Mouse (Mus musculus) hindbrain, embryonic 14.5 days (tissue): ENCODE results near the gene Gm21083. TPM values are rescaled to one million over a fixed set of nuclear protein-coding genes. Genes with fewer than 3 reads are reported as not detected.
"Not testable (repeated sequence)": the region's sequence is repeated elsewhere in the genome, so short reads cannot be mapped to it uniquely, and the experiment has no call there.

Experiments
- ATAC-seq: fragments of 200-750 bp; cut with Nextera tagmentation; 2 replicates; pipeline ENCODE4 v1.8.0; 2017; ENCODE audit warnings: moderate number of reproducible peaks, mild to moderate bottlenecking, moderate TSS enrichment, moderate library complexity; ENCODE audit not compliant: low FRiP score
- DNase-seq: peaks from one replicate; pipeline ENCODE4 v3.0.0-alpha.2; 2015; ENCODE audit warnings: low spot score
- H3K27ac ChIP-seq: fragments of 300-500 bp; sonication (generic); 2 replicates; pipeline ENCODE4 v1.5.1; 2014; ENCODE audit warnings: mild to moderate bottlenecking, moderate library complexity
- H3K27me3 ChIP-seq: fragments of 300-500 bp; sonication (generic); 2 replicates; pipeline ENCODE4 v1.6.1; 2014; ENCODE audit warnings: mild to moderate bottlenecking, low read length, mixed read lengths; ENCODE audit not compliant: control insufficient read depth, insufficient read depth
- H3K36me3 ChIP-seq: fragments of 300-500 bp; sonication (generic); replicated peaks from 2 replicates; pipeline ENCODE4 v1.6.1; 2014; ENCODE audit not compliant: control insufficient read depth, insufficient read depth
- H3K4me1 ChIP-seq: fragments of 300-500 bp; sonication (generic); replicated peaks from 2 replicates; pipeline ENCODE4 v1.6.1; 2014; ENCODE audit warnings: antibody characterized with exemption, low read length, mixed read lengths; ENCODE audit not compliant: control insufficient read depth, insufficient read depth
- H3K4me2 ChIP-seq: fragments of 300-500 bp; sonication (generic); replicated peaks from 2 replicates; pipeline ENCODE4 v1.6.1; 2014; ENCODE audit warnings: mild to moderate bottlenecking, moderate library complexity
- H3K4me3 ChIP-seq: fragments of 300-500 bp; sonication (generic); replicated peaks from 2 replicates; pipeline ENCODE4 v1.5.1; 2014; ENCODE audit warnings: mild to moderate bottlenecking, low read length
- H3K9ac ChIP-seq: fragments of 300-500 bp; sonication (generic); 2 replicates; pipeline ENCODE4 v1.6.1; 2014
- H3K9me3 ChIP-seq: fragments of 300-500 bp; sonication (generic); 2 replicates; pipeline ENCODE4 v1.6.1; 2016; ENCODE audit warnings: low read length; ENCODE audit not compliant: control insufficient read depth
- WGBS: fragments of 180-500 bp; shearing (Covaris S2); extraction: QIAGEN DNeasy Blood & Tissue Kit; methylation state at CpG from one replicate; pipeline ENCODE4 v1.1.7; 2014; 5-methylcytosine and 5-hydroxymethylcytosine counted together
- polyA plus RNA-seq: library from polyadenylated mRNA; unstranded; fragments of >200 nt; fragmentation: Nextera tagmentation; extraction: Ambion mirVana; gene quantifications from 2 replicates; pipeline ENCODE4 v1.2.1, GENCODE M21; 2014

Gm21083 gene
- polyA plus RNA-seq, result not detected in 2 replicates

DNA sequence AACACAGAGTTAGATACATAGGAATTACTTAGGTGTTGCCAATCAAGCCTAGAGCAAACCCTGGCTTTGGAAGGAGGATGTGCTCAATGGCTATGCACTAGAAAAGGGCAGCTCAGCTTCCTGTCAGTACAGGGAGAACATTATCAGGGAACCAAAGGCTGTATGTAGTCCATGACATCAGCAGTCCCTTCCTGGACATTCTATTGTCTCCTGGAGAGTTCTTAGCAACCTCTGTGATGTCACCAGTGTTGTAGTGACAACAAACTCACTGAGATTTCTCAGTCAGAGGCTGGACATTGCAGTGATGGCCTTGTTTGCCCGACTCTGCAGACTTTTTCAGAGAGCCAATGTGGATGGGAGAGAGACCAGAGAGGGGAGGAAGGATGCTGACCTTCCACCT is at the start of gene Gm21083:
Gm21083 (plus strand) TSS at position 301 of the 400 bp plus-strand sequence.
- H3K27me3 ChIP-seq, H3K4me2 ChIP-seq, DNase-seq, ATAC-seq, H3K27ac ChIP-seq, H3K9ac ChIP-seq, H3K9me3 ChIP-seq, H3K4me3 ChIP-seq, H3K4me1 ChIP-seq, H3K36me3 ChIP-seq: not testable (repeated sequence)
- WGBS, result no CpG with 5 or more reads among the region's 1 CpGs

DNA sequence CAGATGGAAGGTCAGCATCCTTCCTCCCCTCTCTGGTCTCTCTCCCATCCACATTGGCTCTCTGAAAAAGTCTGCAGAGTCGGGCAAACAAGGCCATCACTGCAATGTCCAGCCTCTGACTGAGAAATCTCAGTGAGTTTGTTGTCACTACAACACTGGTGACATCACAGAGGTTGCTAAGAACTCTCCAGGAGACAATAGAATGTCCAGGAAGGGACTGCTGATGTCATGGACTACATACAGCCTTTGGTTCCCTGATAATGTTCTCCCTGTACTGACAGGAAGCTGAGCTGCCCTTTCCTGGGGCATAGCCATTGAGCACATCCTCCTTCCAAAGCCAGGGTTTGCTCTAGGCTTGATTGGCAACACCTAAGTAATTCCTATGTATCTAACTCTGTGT is 48.0 kb upstream of the Gm21083 start, which contains the start of gene Gm21190:
Gm21190 (minus strand) TSS at position 101 of the 400 bp plus-strand sequence.
- not testable (repeated sequence) for H3K4me2 ChIP-seq, H3K4me3 ChIP-seq, ATAC-seq, H3K4me1 ChIP-seq, H3K27ac ChIP-seq, DNase-seq, H3K27me3 ChIP-seq, H3K36me3 ChIP-seq, H3K9ac ChIP-seq
- WGBS, result no CpG with 5 or more reads among the region's 1 CpGs
- peaks cover 25% of the 10 kb centered on the region for H3K9me3 ChIP-seq

DNA sequence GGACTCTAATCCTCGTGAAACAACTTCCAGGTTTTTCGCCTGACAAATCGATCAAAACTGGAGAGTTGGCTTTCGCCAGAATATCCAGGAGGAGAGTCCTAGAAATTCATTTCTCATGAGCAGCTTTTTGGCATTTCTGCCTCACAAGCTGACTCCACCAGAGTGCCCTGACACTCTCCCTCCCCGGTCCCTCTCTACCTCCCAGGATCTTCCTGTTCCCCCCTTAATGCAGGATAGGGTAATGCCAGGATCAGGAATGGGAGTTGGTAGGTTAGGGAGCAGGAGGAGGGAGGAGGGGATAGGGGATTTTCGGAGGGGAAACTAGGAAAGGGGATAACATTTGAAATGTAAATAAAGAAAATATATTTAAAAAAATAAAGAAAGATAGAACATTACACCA is 28.5 kb upstream of the Gm21083 start:
- H3K27me3 ChIP-seq, DNase-seq, H3K4me2 ChIP-seq, H3K4me1 ChIP-seq, ATAC-seq, H3K4me3 ChIP-seq, H3K9ac ChIP-seq, H3K27ac ChIP-seq, H3K9me3 ChIP-seq, H3K36me3 ChIP-seq: not testable (repeated sequence)
- 83% methylated on average over 6 of the region's 6 CpGs for WGBS

DNA sequence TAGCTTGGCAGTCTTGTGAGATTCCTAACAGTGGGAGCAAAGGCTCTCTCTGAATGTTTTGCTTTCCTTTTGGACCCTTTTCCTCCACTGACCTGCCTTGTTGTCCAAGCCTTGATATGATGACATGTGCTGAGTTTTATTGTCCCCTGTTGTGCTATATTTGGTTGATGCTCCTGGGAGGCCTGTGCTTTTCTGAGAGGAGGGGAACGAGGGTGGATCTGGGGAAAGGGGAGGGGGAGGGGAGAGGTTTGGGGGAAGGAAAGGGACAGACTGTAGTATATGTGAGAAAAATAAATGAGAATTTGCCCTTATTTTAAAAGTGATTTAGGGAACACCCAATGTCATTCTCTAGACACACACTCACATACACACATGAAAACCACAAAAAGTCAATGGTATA is 28.0 kb upstream of the Gm21083 start:
- H3K9me3 ChIP-seq, result peaks cover 12% of the 10 kb centered on the region
- H3K4me3 ChIP-seq, H3K27ac ChIP-seq, H3K9ac ChIP-seq, H3K27me3 ChIP-seq, DNase-seq, H3K4me2 ChIP-seq, H3K36me3 ChIP-seq, ATAC-seq, H3K4me1 ChIP-seq: not testable (repeated sequence)
- WGBS, result 35% methylated on average over 1 of the region's 1 CpGs

DNA sequence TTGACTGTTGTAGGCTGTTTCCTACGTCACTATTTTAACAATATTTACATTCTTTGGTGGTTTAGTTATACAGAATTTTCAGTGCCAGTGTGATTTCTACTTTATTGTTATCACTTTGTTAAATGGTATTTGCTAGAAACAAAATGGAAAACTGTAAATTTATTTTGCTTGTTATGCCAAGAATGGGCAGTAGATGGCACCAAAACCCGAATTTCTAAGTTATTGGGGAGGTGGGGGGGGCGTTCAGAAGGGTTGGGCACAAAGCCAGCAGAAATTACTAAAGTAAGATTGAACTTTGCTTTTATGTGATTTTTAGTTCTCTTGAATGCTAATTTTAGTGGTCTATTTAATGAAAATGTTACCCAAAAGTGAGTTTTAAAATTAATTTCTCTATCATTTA is 27.5 kb upstream of the Gm21083 start:
- peaks cover 13% of the 10 kb centered on the region for H3K9me3 ChIP-seq
- not testable (repeated sequence) for ATAC-seq, H3K4me1 ChIP-seq, H3K9ac ChIP-seq, H3K36me3 ChIP-seq, H3K27me3 ChIP-seq, H3K4me3 ChIP-seq, H3K27ac ChIP-seq, H3K4me2 ChIP-seq
- WGBS, result 12% methylated on average over 3 of the region's 3 CpGs
- peak; percentile 39 for DNase-seq

DNA sequence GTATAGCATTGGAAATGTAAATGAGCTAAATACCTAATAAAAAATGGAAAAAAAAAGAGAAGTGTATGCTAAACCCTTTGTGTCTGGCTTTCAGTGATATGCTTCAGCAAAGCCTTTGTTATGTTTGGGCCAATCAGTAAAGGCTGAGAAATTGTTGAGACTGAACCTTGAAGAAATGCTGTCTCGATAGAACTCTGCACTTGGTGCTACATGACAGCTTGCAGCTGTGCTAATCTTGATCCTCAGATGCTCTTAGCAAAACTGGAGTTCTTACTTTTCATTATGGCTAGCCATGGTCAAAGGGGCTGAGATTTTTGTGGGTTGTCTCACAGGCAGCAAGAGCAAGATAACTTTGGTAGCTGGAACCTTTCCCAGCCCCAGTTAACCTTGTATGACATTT is 18.5 kb upstream of the Gm21083 start:
- H3K27me3 ChIP-seq, ATAC-seq, DNase-seq, H3K27ac ChIP-seq, H3K4me2 ChIP-seq, H3K4me3 ChIP-seq, H3K9ac ChIP-seq, H3K4me1 ChIP-seq, H3K36me3 ChIP-seq: not testable (repeated sequence)
- H3K9me3 ChIP-seq, result peaks cover 18% of the 10 kb centered on the region; the same call in 1 of the 2 replicates
- WGBS, result 78% methylated on average over 1 of the region's 1 CpGs

DNA sequence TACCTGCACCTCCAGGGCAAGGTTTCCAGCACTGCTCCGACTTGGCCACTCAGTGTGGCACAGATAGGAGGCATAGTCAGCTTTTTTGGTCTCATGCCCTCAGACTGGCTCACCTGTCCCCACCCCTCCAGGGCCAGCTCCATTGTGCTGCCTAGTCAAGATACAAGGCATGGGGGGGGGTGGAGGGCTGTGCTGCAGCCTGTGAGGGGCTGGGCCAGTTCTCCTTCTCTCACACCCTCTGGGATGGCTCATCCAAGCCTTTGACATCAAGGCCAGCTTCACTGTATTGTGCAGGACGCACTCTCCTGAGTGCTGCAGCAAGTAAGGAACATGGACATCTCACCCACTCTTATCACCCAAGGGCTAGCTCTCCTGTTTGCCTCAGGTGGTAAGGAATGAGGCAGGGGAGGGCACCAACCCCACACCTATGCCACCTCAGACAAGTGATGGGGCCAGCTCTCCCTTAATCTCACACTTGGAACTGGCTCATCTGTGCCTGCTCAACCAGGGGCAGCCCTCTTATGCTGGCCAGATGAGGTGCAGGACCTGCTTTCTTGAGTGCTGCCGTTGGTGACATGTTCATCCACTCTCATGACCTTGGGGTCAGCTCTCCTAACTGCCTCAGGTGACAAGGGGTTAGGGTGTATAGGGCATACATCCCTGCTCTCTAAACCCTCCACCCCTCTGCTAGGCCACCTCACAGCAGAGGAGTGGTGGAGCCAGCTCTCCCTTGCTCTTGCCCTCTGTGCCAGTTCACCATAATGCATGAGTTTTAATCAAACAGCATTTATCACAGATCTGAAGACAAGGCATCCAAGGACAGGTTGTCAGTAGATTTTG is 15.5 kb upstream of the Gm21083 start:
- 80% methylated on average over 3 of the region's 3 CpGs for WGBS
- not testable (repeated sequence) for H3K9me3 ChIP-seq, H3K27ac ChIP-seq, H3K4me3 ChIP-seq, H3K9ac ChIP-seq, H3K27me3 ChIP-seq, DNase-seq, H3K36me3 ChIP-seq, H3K4me1 ChIP-seq, H3K4me2 ChIP-seq
- ATAC-seq, result peak; percentile 64

DNA sequence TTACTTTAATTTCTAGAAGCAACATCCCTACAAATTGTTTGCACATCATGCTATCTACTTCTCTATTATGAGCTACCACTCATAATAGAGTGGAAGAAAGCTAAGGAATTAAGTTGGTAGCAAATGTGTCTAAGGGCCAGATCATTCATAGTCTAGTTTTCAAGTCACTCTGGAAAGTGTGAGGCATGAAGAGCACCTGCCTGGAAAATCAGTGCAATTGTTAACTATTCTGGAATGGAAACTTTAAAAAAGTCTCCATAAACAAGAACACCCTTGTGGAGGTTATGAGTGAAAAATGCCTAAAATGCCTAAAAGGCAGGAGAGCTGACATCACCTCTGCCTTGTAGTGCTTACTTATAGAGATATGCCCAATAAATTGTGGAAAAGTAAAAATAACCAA is 3.4 kb upstream of the Gm21083 start:
- not testable (repeated sequence) for H3K36me3 ChIP-seq, ATAC-seq, H3K4me1 ChIP-seq, H3K9ac ChIP-seq, H3K4me2 ChIP-seq, H3K27me3 ChIP-seq, DNase-seq, H3K27ac ChIP-seq, H3K4me3 ChIP-seq
- peaks cover 12% of the 10 kb centered on the region for H3K9me3 ChIP-seq

DNA sequence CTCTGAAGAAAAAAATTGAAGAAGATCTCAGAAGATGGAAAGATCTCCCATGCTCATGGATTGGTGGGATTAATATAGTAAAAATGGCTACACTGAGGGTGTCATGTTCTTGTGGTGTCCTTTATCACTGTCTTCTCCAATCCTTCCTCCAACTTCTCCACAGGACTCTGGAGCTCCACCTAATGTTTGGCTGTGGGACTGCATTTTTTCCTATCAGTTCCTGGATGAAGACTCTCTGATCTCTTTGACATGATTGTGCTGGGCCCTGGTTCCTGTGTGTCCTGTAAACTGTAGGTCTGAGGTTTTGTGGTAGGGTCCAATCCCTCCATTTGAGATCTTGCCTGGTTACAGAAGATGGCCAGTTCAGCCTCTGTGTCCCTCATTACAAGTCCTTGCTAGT is 9.2 kb downstream of the Gm21083 start:
- H3K4me2 ChIP-seq, H3K27me3 ChIP-seq, H3K36me3 ChIP-seq, H3K4me1 ChIP-seq, H3K9me3 ChIP-seq, H3K27ac ChIP-seq, H3K4me3 ChIP-seq, ATAC-seq, H3K9ac ChIP-seq, DNase-seq: not testable (repeated sequence)
